Mouse (Mus musculus): Measurements from ENCODE around the gene Otop3.

- TF ChIP-seq EP300 (IDR thresholded peaks at IDR 0.05; ENCODE audit: insufficient read depth, low read depth, low read length) (no peak), CTCF (IDR thresholded peaks at IDR 0.05) (no peak), POLR2A (IDR thresholded peaks at IDR 0.05; ENCODE audit: insufficient read depth, low read depth, low read length) (no peak)
These were observed 46.7 kb downstream of the Otop3 start for GRCm38 (mm10) chr11:115381276-115381675.
